Mouse (Mus musculus) frontal cortex, postnatal 25 days (tissue): ENCODE measurements around the gene Gm9817.

Experiments
- DNase-seq, 2 experiments: peaks; one replicate each; pipeline ENCODE4 v3.0.0; 2022; ENCODE audit warnings: low spot score in 2 of 2

Gm9817 gene

GRCm38 (mm10) chr13:45089846-45090245, 11.4 kb downstream of the Gm9817 start:
- no peak for DNase-seq

GRCm38 (mm10) chr13:45092816-45093215, 14.3 kb downstream of the Gm9817 start:
- no peak for DNase-seq

- DNase-seq = no peak
Measured at GRCm38 (mm10) chr13:45095028-45095427, 16.5 kb downstream of the Gm9817 start.

- DNase-seq = no peak
Measured at GRCm38 (mm10) chr13:45099582-45100229, 21.2 kb downstream of the Gm9817 start.

GRCm38 (mm10) chr13:45106480-45106879, 28.0 kb downstream of the Gm9817 start:
- no peak for DNase-seq

- DNase-seq = no peak
Measured at GRCm38 (mm10) chr13:45108851-45109390, 30.4 kb downstream of the Gm9817 start.

GRCm38 (mm10) chr13:45118375-45118774, 39.9 kb downstream of the Gm9817 start:
- no peak for DNase-seq

GRCm38 (mm10) chr13:45118822-45119221, 40.3 kb downstream of the Gm9817 start:
- DNase-seq = no peak
